Mouse (Mus musculus) lung, postnatal 4 days (tissue): ENCODE measurements around the gene Cbx7.

Experiments
- DNase-seq, 2 experiments: peaks; one replicate each; pipeline ENCODE4 v3.0.0; 2021

The Cbx7 gene

GRCm38 (mm10) chr15:79970940-79971339 is at the start of gene Cbx7:
TSS of gene Cbx7 (minus strand) at chr15:79971119.
- no peak for DNase-seq

- no peak for DNase-seq
Observed at GRCm38 (mm10) chr15:80020516-80020915, 49.6 kb upstream of the Cbx7 start.

GRCm38 (mm10) chr15:80019625-80020024 is 48.7 kb upstream of the Cbx7 start:
- DNase-seq: no peak

GRCm38 (mm10) chr15:80019220-80019619 is 48.3 kb upstream of the Cbx7 start:
- no peak for DNase-seq

- no peak for DNase-seq
Observed at GRCm38 (mm10) chr15:80016563-80017301, 45.8 kb upstream of the Cbx7 start.

GRCm38 (mm10) chr15:80015211-80015952 is 44.5 kb upstream of the Cbx7 start:
- DNase-seq: no peak

GRCm38 (mm10) chr15:80014321-80015210 is 43.6 kb upstream of the Cbx7 start, which contains the start of gene Pdgfb:
TSS of gene Pdgfb (minus strand) at chr15:80014977.
- peak; percentile 84 to 86 for DNase-seq

GRCm38 (mm10) chr15:80014031-80014320 is 43.1 kb upstream of the Cbx7 start:
- DNase-seq: no peak

- no peak for DNase-seq
Observed at GRCm38 (mm10) chr15:80013256-80014030, 42.5 kb upstream of the Cbx7 start.

GRCm38 (mm10) chr15:80012527-80013201 is 41.7 kb upstream of the Cbx7 start:
- peak; percentile 80 to 90 for DNase-seq

- DNase-seq: peak; percentile 50 to 68
Observed at GRCm38 (mm10) chr15:80011778-80012526, 41.0 kb upstream of the Cbx7 start.

- DNase-seq: no peak
Observed at GRCm38 (mm10) chr15:80011194-80011593, 40.3 kb upstream of the Cbx7 start.

- peak in 1 of 2 experiments; percentile 54 for DNase-seq
Observed at GRCm38 (mm10) chr15:80010182-80010558, 39.3 kb upstream of the Cbx7 start.

GRCm38 (mm10) chr15:80009421-80010181 is 38.7 kb upstream of the Cbx7 start:
- peak in 1 of 2 experiments; percentile 43 for DNase-seq

GRCm38 (mm10) chr15:80008461-80008860 is 37.5 kb upstream of the Cbx7 start:
- DNase-seq: no peak

GRCm38 (mm10) chr15:80006156-80006555 is 35.2 kb upstream of the Cbx7 start:
- DNase-seq: peak in 1 of 2 experiments; percentile 49

- no peak for DNase-seq
Observed at GRCm38 (mm10) chr15:80005436-80005835, 34.5 kb upstream of the Cbx7 start.

GRCm38 (mm10) chr15:80004644-80005340 is 33.9 kb upstream of the Cbx7 start:
- DNase-seq: peak; percentile 72 to 88

GRCm38 (mm10) chr15:80003581-80003980 is 32.7 kb upstream of the Cbx7 start:
- no peak for DNase-seq

GRCm38 (mm10) chr15:80001601-80002000 is 30.7 kb upstream of the Cbx7 start:
- DNase-seq: no peak
